25 mouse cellular contexts compared by ENCODE assay signal in the genomic region with DNA sequence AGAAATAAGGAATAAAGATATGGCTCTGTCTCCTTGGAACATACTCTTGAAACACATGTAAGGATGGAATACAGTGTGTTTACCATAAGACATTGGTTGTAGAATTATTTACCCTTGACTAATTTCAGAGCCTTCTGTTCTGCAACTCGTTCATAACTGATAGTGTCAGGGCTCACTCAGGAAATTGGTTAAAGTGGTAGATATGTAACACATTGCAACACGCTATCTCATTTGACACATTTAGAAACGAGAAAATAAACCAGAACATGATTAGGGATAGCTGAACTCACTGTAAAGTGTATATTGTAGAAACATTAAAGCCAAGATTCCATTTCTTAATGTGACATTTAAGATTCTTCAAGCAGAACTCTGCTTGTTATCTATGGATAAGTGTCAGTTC. TPM values are rescaled to one million over a fixed set of nuclear protein-coding genes. Genes with fewer than 3 reads are reported as not detected.
DNase-seq lines count a peak whose midpoint lies in the region; ATAC-seq and TF ChIP-seq lines count a peak whose summit lies in the region.
"Had no signal": no experiment of that assay in that cellular context is flagged by ENCODE, and none has a peak within 500 bp of the region (broad histone marks: within the 10 kb centered on the region; RNA-seq: fewer than 3 reads in every experiment).

No protein-coding gene starts in this region.

- no peak overlapping the region for H3K27ac ChIP-seq in MEL (ENCODE audit: control insufficient read depth, low read depth, low read length)
- H3K27ac ChIP-seq: embryonic facial prominence, embryonic 12.5 days; forebrain, embryonic 13.5 days; forebrain, embryonic 15.5 days had no signal

- H3K4me1 ChIP-seq in MEL (ENCODE audit: control insufficient read depth in 1 of 2, insufficient read depth in 2 of 2, low read length in 2 of 2): peaks cover 4 to 20% of the 10 kb centered on the region in 2 experiments
- H3K4me1 ChIP-seq: embryonic facial prominence, embryonic 12.5 days; forebrain, embryonic 13.5 days; forebrain, embryonic 15.5 days had no signal

- no peak for TF ChIP-seq POLR2A in MEL (IDR thresholded peaks at IDR 0.05; ENCODE audit: control insufficient read depth in 1 of 2, insufficient read depth in 1 of 2, low read depth in 1 of 2, low read length in 2 of 2, poor library complexity in 1 of 2)

- peak; percentile 96 to 97 for TF ChIP-seq EP300 in MEL (IDR thresholded peaks at IDR 0.05; ENCODE audit: low read depth in 1 of 2, low read length in 2 of 2)

- no peaks in the 10 kb centered on the region for H3K79me2 ChIP-seq in MEL (ENCODE audit: control insufficient read depth, insufficient read depth, low read length, poor library complexity)

- H3K4me3 ChIP-seq in MEL (ENCODE audit: control insufficient read depth in 1 of 2, insufficient read depth in 1 of 2, low read depth in 2 of 2, low read length in 2 of 2): no peak overlapping the region
- H3K4me3 ChIP-seq: embryonic facial prominence, embryonic 12.5 days; forebrain, embryonic 13.5 days; forebrain, embryonic 15.5 days had no signal

- no peaks in the 10 kb centered on the region for H3K27me3 ChIP-seq in MEL (ENCODE audit: control insufficient read depth in 1 of 2, insufficient read depth in 2 of 2, low read length in 2 of 2)
- H3K27me3 ChIP-seq: embryonic facial prominence, embryonic 12.5 days; forebrain, embryonic 13.5 days; forebrain, embryonic 15.5 days had no signal

- no peak for TF ChIP-seq RAD21 in MEL (IDR thresholded peaks at IDR 0.05; ENCODE audit: low read depth, low read length)

- peaks cover 0 to 16% of the 10 kb centered on the region in 2 experiments; a peak in 2 of 4 replicates for H3K36me3 ChIP-seq in MEL (ENCODE audit: control insufficient read depth in 1 of 2, insufficient read depth in 2 of 2, low read length in 2 of 2)
- H3K36me3 ChIP-seq: embryonic facial prominence, embryonic 12.5 days; forebrain, embryonic 15.5 days had no signal

- no peak for TF ChIP-seq CTCF in MEL (IDR thresholded peaks at IDR 0.05 in 2 of 3, conservative IDR thresholded peaks at IDR 0.05 in 1 of 3; ENCODE audit: control insufficient read depth in 1 of 3, insufficient read depth in 1 of 3, low read depth in 2 of 3, low read length in 3 of 3, poor library complexity in 1 of 3, severe bottlenecking in 1 of 3)

- H3K9me3 ChIP-seq in MEL (replicated peaks; ENCODE audit: insufficient read depth, low read length): no peaks in the 10 kb centered on the region
- H3K9me3 ChIP-seq: embryonic facial prominence, embryonic 12.5 days; forebrain, embryonic 13.5 days; forebrain, embryonic 15.5 days had no signal

- peak; percentile 76 for DNase-seq in MEL (ENCODE audit: low read depth, low spot score)
- no peak for DNase-seq in neural tube, embryonic 10.5 days (ENCODE audit: extremely low spot score, low spot score)
- DNase-seq in cerebellum, adult 11-12 months: no peak
- DNase-seq in layer of hippocampus, adult 11-12 months (ENCODE audit: low spot score): no peak
- DNase-seq: adrenal gland, adult 2 months; adrenal gland, postnatal 10 days; adrenal gland, postnatal 25 days; cerebellum, adult 11 months; cerebellum, adult 2 months; cerebellum, adult 9-10 months; cerebellum, postnatal 10 days; cerebellum, postnatal 25 days; embryo, embryonic 11 days; forebrain, postnatal 0 days had no signal

- 0 out of 2 replicates have a peak, but pooled peaks have one; percentile 35 for ATAC-seq in megakaryocyte, adult 5-6 weeks (ENCODE audit: poor library complexity, severe bottlenecking)
- ATAC-seq in megakaryocyte-erythroid progenitor cell, adult 5-6 weeks (replicated peaks; ENCODE audit: low FRiP score, low TSS enrichment, poor library complexity, severe bottlenecking): peak; percentile 82
- ATAC-seq: forebrain, embryonic 13.5 days; forebrain, embryonic 15.5 days; forebrain, postnatal 0 days had no signal

- no peak overlapping the region for H3K9ac ChIP-seq in MEL (ENCODE audit: control insufficient read depth, low read depth, low read length, poor library complexity, severe bottlenecking)
- H3K9ac ChIP-seq: embryonic facial prominence, embryonic 12.5 days; forebrain, embryonic 13.5 days; forebrain, embryonic 15.5 days; forebrain, postnatal 0 days had no signal

TF ChIP-seq in MEL, 35 proteins besides CTCF, POLR2A, EP300 and RAD21 (continues in another document):
- TF ChIP-seq UBTF (IDR thresholded peaks at IDR 0.05; ENCODE audit: borderline replicate concordance, insufficient read depth, low read depth, low read length) (no peak), ZMIZ1 (IDR thresholded peaks at IDR 0.05; ENCODE audit: low read depth, low read length) (no peak; the same call in 1 of the 2 replicates), NRF1 (IDR thresholded peaks at IDR 0.05; ENCODE audit: insufficient read depth, low read depth, low read length, poor library complexity, severe bottlenecking) (no peak), SMC3 (IDR thresholded peaks at IDR 0.05; ENCODE audit: low read depth, low read length) (peak; percentile 15; the same call in 1 of the 2 replicates), USF2 (IDR thresholded peaks at IDR 0.05; ENCODE audit: borderline replicate concordance in 1 of 2, insufficient read depth in 1 of 2, low read depth in 1 of 2, low read length in 2 of 2) (no peak), GATA1 (IDR thresholded peaks at IDR 0.05; ENCODE audit: low read depth, low read length) (peak; percentile 92), TBP (IDR thresholded peaks at IDR 0.05; ENCODE audit: low read depth, low read length) (no peak), MYB (IDR thresholded peaks at IDR 0.05; ENCODE audit: low read depth, low read length) (peak; percentile 69), RCOR1 (IDR thresholded peaks at IDR 0.05; ENCODE audit: low read depth, low read length) (peak; percentile 98), MXI1 (IDR thresholded peaks at IDR 0.05; ENCODE audit: low read depth, low read length) (peak; percentile 67), BHLHE40 (IDR thresholded peaks at IDR 0.05; ENCODE audit: borderline replicate concordance, low read depth, low read length) (peak; percentile 79), CHD2 (IDR thresholded peaks at IDR 0.05; ENCODE audit: low read length) (peak; percentile 28; the same call in 1 of the 2 replicates), CHD1 (IDR thresholded peaks at IDR 0.05; ENCODE audit: low read depth, low read length) (no peak), ETS1 (IDR thresholded peaks at IDR 0.05; ENCODE audit: low read depth, low read length) (peak; percentile 91), SIN3A (IDR thresholded peaks at IDR 0.05; ENCODE audit: low read length) (peak; percentile 84), E2F4 (IDR thresholded peaks at IDR 0.05; ENCODE audit: borderline replicate concordance, low read depth, low read length) (no peak), POLR2AphosphoS5 (IDR thresholded peaks at IDR 0.05; ENCODE audit: borderline replicate concordance, low read depth, low read length) (no peak), ZKSCAN1 (IDR thresholded peaks at IDR 0.05; ENCODE audit: low read depth, low read length) (no peak), MEF2A (IDR thresholded peaks at IDR 0.05; ENCODE audit: extremely low read depth, insufficient replicate concordance, low read depth, low read length, poor library complexity, severe bottlenecking) (peak; percentile 82; the same call in 1 of the 2 replicates), KAT2A (conservative IDR thresholded peaks at IDR 0.05; ENCODE audit: low read depth, low read length) (peak; percentile 38; the same call in 1 of the 2 replicates), USF1 (IDR thresholded peaks at IDR 0.05; ENCODE audit: low read depth, low read length) (no peak)

RNA-seq across cellular contexts. Expression of a gene that starts 1.6 kb away (rescaled TPM):
- not detected in 2 replicates for total RNA-seq in MEL (2012; rRNA removed)
- not detected for polyA plus RNA-seq in MEL (2012; ENCODE audit: insufficient read depth in 1 of 2, insufficient read length in 2 of 2, low read depth in 1 of 2, low replicate concordance in 2 of 2, missing spikeins in 1 of 2)
- not detected in 2 replicates for total RNA-seq in megakaryocyte, adult 5-6 weeks (2015)
- total RNA-seq in megakaryocyte, adult 5-6 weeks (2017): not detected in 2 replicates
- not detected in 2 replicates for total RNA-seq in megakaryocyte-erythroid progenitor cell, adult 5-6 weeks (2014; fragmentation: Nextera tagmentation)
- total RNA-seq in megakaryocyte-erythroid progenitor cell, adult 5-6 weeks (2017): not detected in 2 replicates
- total RNA-seq: adrenal gland, adult 2 months; adrenal gland, postnatal 10 days; adrenal gland, postnatal 25 days; adrenal gland, postnatal 4 days; ES-E14; forebrain, postnatal 0 days had no signal
- polyA plus RNA-seq: adrenal gland, adult 2 months; brain, embryonic 14.5 days; C2C12; cerebellum, adult 2 months; forebrain, embryonic 11.5 days; forebrain, embryonic 13.5 days; forebrain, embryonic 15.5 days; forebrain, postnatal 0 days had no signal

RNA-seq across cellular contexts. Expression of a gene that starts 5.5 kb away (rescaled TPM):
- total RNA-seq in MEL (2012; rRNA removed): not detected in 2 replicates
- polyA plus RNA-seq in MEL (2012; ENCODE audit: insufficient read depth in 1 of 2, insufficient read length in 2 of 2, low read depth in 1 of 2, low replicate concordance in 2 of 2, missing spikeins in 1 of 2): not detected
- total RNA-seq in megakaryocyte, adult 5-6 weeks (2015): not detected in 2 replicates
- total RNA-seq in megakaryocyte, adult 5-6 weeks (2017): not detected in 2 replicates
- not detected in 2 replicates for total RNA-seq in megakaryocyte-erythroid progenitor cell, adult 5-6 weeks (2014; fragmentation: Nextera tagmentation)
- total RNA-seq in megakaryocyte-erythroid progenitor cell, adult 5-6 weeks (2017): not detected in 2 replicates
- total RNA-seq: adrenal gland, adult 2 months; adrenal gland, postnatal 10 days; adrenal gland, postnatal 25 days; adrenal gland, postnatal 4 days; ES-E14; forebrain, postnatal 0 days had no signal
- polyA plus RNA-seq: adrenal gland, adult 2 months; brain, embryonic 14.5 days; C2C12; cerebellum, adult 2 months; embryonic facial prominence, embryonic 12.5 days; embryonic facial prominence, embryonic 14.5 days; forebrain, embryonic 11.5 days; forebrain, embryonic 13.5 days; forebrain, embryonic 15.5 days; forebrain, postnatal 0 days had no signal

RNA-seq across cellular contexts. Expression of a gene that starts 20.1 kb away (rescaled TPM):
- not detected in 2 replicates for total RNA-seq in MEL (2012; rRNA removed)
- not detected for polyA plus RNA-seq in MEL (2012; ENCODE audit: insufficient read depth in 1 of 2, insufficient read length in 2 of 2, low read depth in 1 of 2, low replicate concordance in 2 of 2, missing spikeins in 1 of 2)
- total RNA-seq in megakaryocyte, adult 5-6 weeks (2015): not detected in 2 replicates
- total RNA-seq in megakaryocyte, adult 5-6 weeks (2017): not detected in 2 replicates
- total RNA-seq in megakaryocyte-erythroid progenitor cell, adult 5-6 weeks (2014; fragmentation: Nextera tagmentation): not detected in 2 replicates
- total RNA-seq in megakaryocyte-erythroid progenitor cell, adult 5-6 weeks (2017): not detected in 2 replicates
- total RNA-seq: adrenal gland, adult 2 months; adrenal gland, postnatal 10 days; adrenal gland, postnatal 25 days; adrenal gland, postnatal 4 days; ES-E14; forebrain, postnatal 0 days had no signal
- polyA plus RNA-seq: adrenal gland, adult 2 months; brain, embryonic 14.5 days; C2C12; cerebellum, adult 2 months; embryonic facial prominence, embryonic 12.5 days; forebrain, embryonic 11.5 days; forebrain, embryonic 13.5 days; forebrain, embryonic 15.5 days; forebrain, postnatal 0 days had no signal

RNA-seq across cellular contexts. Expression of a gene that starts 35.0 kb away (rescaled TPM):
- total RNA-seq in MEL (2012; rRNA removed): 2.0 and 2.6 TPM in 2 replicates
- polyA plus RNA-seq in MEL (2012; ENCODE audit: insufficient read depth in 1 of 2, insufficient read length in 2 of 2, low read depth in 1 of 2, low replicate concordance in 2 of 2, missing spikeins in 1 of 2): under 1 TPM in 1 of 2 experiments, not detected in 1; 0.42 TPM
- total RNA-seq in megakaryocyte, adult 5-6 weeks (2015): 93.0 and 93.6 TPM in 2 replicates
- total RNA-seq in megakaryocyte, adult 5-6 weeks (2017): 38.5 and 59.0 TPM in 2 replicates
- total RNA-seq in megakaryocyte-erythroid progenitor cell, adult 5-6 weeks (2014; fragmentation: Nextera tagmentation): not detected in 2 replicates
- 2.8 TPM in 1 of 2 replicates, not detected in the other for total RNA-seq in megakaryocyte-erythroid progenitor cell, adult 5-6 weeks (2017)
- total RNA-seq: adrenal gland, adult 2 months; adrenal gland, postnatal 10 days; adrenal gland, postnatal 25 days; ES-E14; forebrain, postnatal 0 days had no signal
- polyA plus RNA-seq: adrenal gland, adult 2 months; brain, embryonic 14.5 days; C2C12; cerebellum, adult 2 months; embryonic facial prominence, embryonic 12.5 days; embryonic facial prominence, embryonic 14.5 days; forebrain, embryonic 11.5 days; forebrain, embryonic 13.5 days; forebrain, embryonic 15.5 days; forebrain, postnatal 0 days had no signal

RNA-seq across cellular contexts. Expression of a gene that starts 54.9 kb away (rescaled TPM):
- total RNA-seq in MEL (2012; rRNA removed): not detected in 2 replicates
- not detected for polyA plus RNA-seq in MEL (2012; ENCODE audit: insufficient read depth in 1 of 2, insufficient read length in 2 of 2, low read depth in 1 of 2, low replicate concordance in 2 of 2, missing spikeins in 1 of 2)
- total RNA-seq in megakaryocyte, adult 5-6 weeks (2015): not detected in 2 replicates
- not detected in 2 replicates for total RNA-seq in megakaryocyte, adult 5-6 weeks (2017)
- not detected in 2 replicates for total RNA-seq in megakaryocyte-erythroid progenitor cell, adult 5-6 weeks (2014; fragmentation: Nextera tagmentation)
- not detected in 2 replicates for total RNA-seq in megakaryocyte-erythroid progenitor cell, adult 5-6 weeks (2017)
- total RNA-seq: adrenal gland, adult 2 months; adrenal gland, postnatal 10 days; adrenal gland, postnatal 25 days; adrenal gland, postnatal 4 days; ES-E14; forebrain, postnatal 0 days had no signal
- polyA plus RNA-seq: adrenal gland, adult 2 months; brain, embryonic 14.5 days; C2C12; cerebellum, adult 2 months; embryonic facial prominence, embryonic 12.5 days; embryonic facial prominence, embryonic 14.5 days; forebrain, embryonic 11.5 days; forebrain, embryonic 13.5 days; forebrain, embryonic 15.5 days; forebrain, postnatal 0 days had no signal
